Mouse (Mus musculus) left cerebral cortex, postnatal 36 days (tissue): ENCODE measurements at regions not wholly inside any gene's neighbourhood (a gene's known extent, or its start where the extent isn't known, plus 50 kb on each side); places are given as distances from the start of the nearest gene placed in this dataset. TPM values are rescaled to one million over a fixed set of nuclear protein-coding genes. Genes with fewer than 3 reads are reported as not detected.
A peak's percentile ranks its signal among the peaks of the same experiment; 100 is the strongest.

Source experiments
- DNase-seq, 2 experiments: peaks; one replicate each; pipeline ENCODE4 v3.0.0; 2021 to 2022; ENCODE audit warnings: low spot score in 2 of 2, mixed read lengths in 1 of 2
- intact Hi-C: fragments of 180-260 bp; cut with DNase I; formaldehyde crosslinking; loops from one replicate; pipeline ENCODE4 v1.15.1; 2025
- microRNA-seq: library from miRNA; unstranded; fragments of <30 nt; microRNA quantifications from one replicate; pipeline ENCODE4 v1.2.0, GENCODE M21; 2022

GRCm38 (mm10) chr12:94645302-94645701 is 1046.7 kb upstream of the Flrt2 start:
- intact Hi-C loops = no loop called here
- DNase-seq = peak; percentile 18 to 52

- intact Hi-C loops = no loop called here
- no peak for DNase-seq
Observed at GRCm38 (mm10) chr12:94670035-94670434, 1022.0 kb upstream of the Flrt2 start.

- intact Hi-C loops = no loop called here
- DNase-seq = no peak
Observed at GRCm38 (mm10) chr12:94674925-94675324, 1017.1 kb upstream of the Flrt2 start.

GRCm38 (mm10) chr12:94691341-94692029 is 1000.5 kb upstream of the Flrt2 start:
- intact Hi-C loops = no loop called here
- DNase-seq = no peak

- intact Hi-C loops = no loop called here
- no peak for DNase-seq
Observed at GRCm38 (mm10) chr12:94731391-94731790, 960.6 kb upstream of the Flrt2 start.

GRCm38 (mm10) chr12:94733179-94733578 is 958.8 kb upstream of the Flrt2 start:
- intact Hi-C loops = no loop called here
- DNase-seq = no peak

- DNase-seq = no peak
- intact Hi-C loops = no loop called here
Observed at GRCm38 (mm10) chr12:94737263-94737662, 954.8 kb upstream of the Flrt2 start.

- DNase-seq = no peak
- intact Hi-C loops = no loop called here
Observed at GRCm38 (mm10) chr12:94749747-94750515, 942.1 kb upstream of the Flrt2 start.

- no peak for DNase-seq
- intact Hi-C loops = no loop called here
Observed at GRCm38 (mm10) chr12:94755754-94756153, 936.3 kb upstream of the Flrt2 start.

- intact Hi-C loops = no loop called here
- no peak for DNase-seq
Observed at GRCm38 (mm10) chr12:94795913-94796615, 896.0 kb upstream of the Flrt2 start.

- DNase-seq = no peak
- intact Hi-C loops = no loop called here
Observed at GRCm38 (mm10) chr12:94804692-94805091, 887.3 kb upstream of the Flrt2 start.

GRCm38 (mm10) chr12:94831400-94831799 is 860.6 kb upstream of the Flrt2 start:
- intact Hi-C loops = no loop called here
- DNase-seq = no peak

- intact Hi-C loops = no loop called here
- DNase-seq = no peak
Observed at GRCm38 (mm10) chr12:94862720-94863119, 829.3 kb upstream of the Flrt2 start.

- no peak for DNase-seq
- intact Hi-C loops = no loop called here
Observed at GRCm38 (mm10) chr12:94910816-94911215, 781.2 kb upstream of the Flrt2 start.

- intact Hi-C loops = no loop called here
- DNase-seq = no peak
Observed at GRCm38 (mm10) chr12:94943067-94943466, 749.0 kb upstream of the Flrt2 start.

Small RNA genes in the stretch of these regions (microRNA-seq; reads per million reads assigned to microRNA genes)
- not detected for gene Mir8099-2
